Comparison of ENCODE assay signal across 9 mouse cellular contexts in the genomic region with DNA sequence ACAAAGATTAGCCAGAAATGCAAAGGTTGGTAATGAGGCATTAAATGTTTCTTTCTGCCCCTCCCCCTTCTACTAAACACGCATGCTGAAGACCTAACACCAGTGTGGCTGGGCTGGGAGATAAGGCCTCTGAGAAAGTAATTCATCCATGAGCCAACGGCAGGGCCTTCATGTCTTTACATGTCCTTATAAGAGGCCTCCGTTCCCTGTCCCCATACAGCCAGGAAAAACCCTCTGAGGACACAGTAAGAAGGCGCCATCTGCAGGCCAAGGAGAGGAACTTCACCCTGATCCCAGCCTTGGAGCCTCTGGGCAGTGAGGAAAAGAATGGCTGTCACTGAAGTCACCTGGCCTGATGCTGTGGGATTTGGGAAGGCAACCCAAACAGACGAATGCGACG. TPM values are rescaled to one million over a fixed set of nuclear protein-coding genes. Genes with fewer than 3 reads are reported as not detected.
DNase-seq lines count a peak whose midpoint lies in the region; ATAC-seq and TF ChIP-seq lines count a peak whose summit lies in the region.
"Had no signal": no experiment of that assay in that cellular context is flagged by ENCODE, and none has a peak within 500 bp of the region (broad histone marks: within the 10 kb centered on the region; RNA-seq: fewer than 3 reads in every experiment).

No protein-coding gene starts in this region.

- H3K4me2 ChIP-seq in midbrain, embryonic 11.5 days = no peak overlapping the region
- H3K4me2 ChIP-seq: limb, embryonic 12.5 days had no signal

- H3K27me3 ChIP-seq in midbrain, embryonic 11.5 days (ENCODE audit: control insufficient read depth, insufficient read depth, low read length) = no peaks in the 10 kb centered on the region
- H3K27me3 ChIP-seq: limb, embryonic 12.5 days had no signal

- H3K4me3 ChIP-seq in gastrocnemius, adult 2 months = no peak overlapping the region
- H3K4me3 ChIP-seq in midbrain, embryonic 11.5 days (ENCODE audit: low read depth, low read length) = no peak overlapping the region
- H3K4me3 ChIP-seq: limb, embryonic 12.5 days had no signal

- DNase-seq in left cerebral cortex, adult 18-20 months (ENCODE audit: low spot score in 2 of 2) = peak; percentile 61 to 78
- DNase-seq in left cerebral cortex, adult 8-10 months (ENCODE audit: low spot score in 2 of 2) = no peak
- DNase-seq in cerebellum, postnatal 10 days = peak; percentile 86 to 89
- peak; percentile 71 for DNase-seq in gastrocnemius, adult 2 months
- DNase-seq in left cerebral cortex, postnatal 4 days = peak; percentile 65
- DNase-seq in midbrain, embryonic 11.5 days (ENCODE audit: low spot score, missing footprints) = peak; percentile 92
- DNase-seq in spleen, postnatal 4 days (ENCODE audit: low spot score in 2 of 2) = peak; percentile 36 to 78

- no peak overlapping the region for H3K9ac ChIP-seq in midbrain, embryonic 11.5 days (ENCODE audit: low read length)
- H3K9ac ChIP-seq: limb, embryonic 12.5 days had no signal

- WGBS in midbrain, embryonic 11.5 days = 29% methylated on average over 7 of the region's 7 CpGs

- peak; percentile 72 for ATAC-seq in inflammation-experienced regulatory T-cells, adult 6 months
- peak; percentile 69 for ATAC-seq in midbrain, embryonic 11.5 days (ENCODE audit: low FRiP score)

- no peak overlapping the region for H3K27ac ChIP-seq in gastrocnemius, adult 2 months
- no peak overlapping the region for H3K27ac ChIP-seq in midbrain, embryonic 11.5 days (ENCODE audit: low read depth, low read length)
- H3K27ac ChIP-seq: limb, embryonic 12.5 days had no signal

- 0 out of 2 replicates have a peak, but pooled peaks cover 2% of the 10 kb centered on the region for H3K4me1 ChIP-seq in midbrain, embryonic 11.5 days (ENCODE audit: control insufficient read depth, insufficient read depth, low read length)

- peak; percentile 98 for TF ChIP-seq CTCF in gastrocnemius, adult 2 months (IDR thresholded peaks at IDR 0.05)

- intact Hi-C loops in gastrocnemius, adult 2 months (cut with DNase I) = loop anchor here (2.0 kb wide), 2 partner anchors 73 to 117 kb away; no protein-coding TSS in a partner anchor
- intact Hi-C loops in left cerebral cortex, postnatal 4 days (cut with DNase I) = loop anchor here (10.0 kb wide), 1 partner anchor 73 kb away; no protein-coding TSS in a partner anchor

- no peaks in the 10 kb centered on the region for H3K9me3 ChIP-seq in midbrain, embryonic 11.5 days (ENCODE audit: control insufficient read depth, low read length)
- H3K9me3 ChIP-seq: limb, embryonic 12.5 days had no signal

- H3K36me3 ChIP-seq in midbrain, embryonic 11.5 days (ENCODE audit: control insufficient read depth, insufficient read depth, low read length) = no peaks in the 10 kb centered on the region
- H3K36me3 ChIP-seq: limb, embryonic 12.5 days had no signal

RNA-seq across cellular contexts. Expression of a gene that starts 13.1 kb away (rescaled TPM):
- 10 to 100 TPM; 59.2 to 69.2 TPM for total RNA-seq in left cerebral cortex, adult 18-20 months (2021)
- 10 to 100 TPM; 50.9 to 58.6 (median 52.5) TPM for total RNA-seq in left cerebral cortex, adult 8-10 months (2022)
- total RNA-seq in gastrocnemius, adult 2 months (2021) = 10 to 100 TPM; 76.4 to 93.3 TPM
- polyA plus RNA-seq in inflammation-experienced regulatory T-cells, adult 6 months (2017; shearing (Covaris generic)) = 1 to 10 TPM; 1.8 to 3.3 (median 1.9) TPM
- 10 to 100 TPM; 48.3 to 50.1 TPM for total RNA-seq in left cerebral cortex, postnatal 4 days (2021)
- polyA plus RNA-seq in midbrain, embryonic 11.5 days (2014; fragmentation: Nextera tagmentation; extraction: Ambion mirVana) = 38.6 and 40.7 TPM in 2 replicates

RNA-seq across cellular contexts. Expression of a gene that starts 27.9 kb away (rescaled TPM):
- total RNA-seq in left cerebral cortex, adult 18-20 months (2021) = 1 to 10 TPM in 1 of 2 experiments, under 1 TPM in 1; 0.98 to 1.7 TPM
- total RNA-seq in left cerebral cortex, adult 8-10 months (2022) = 1 to 10 TPM; 3.7 to 8.6 (median 4.1) TPM
- total RNA-seq in gastrocnemius, adult 2 months (2021) = not detected
- polyA plus RNA-seq in inflammation-experienced regulatory T-cells, adult 6 months (2017; shearing (Covaris generic)) = not detected
- total RNA-seq in left cerebral cortex, postnatal 4 days (2021) = 1 to 10 TPM in 1 of 2 experiments, under 1 TPM in 1; 0.44 to 1.1 TPM
- polyA plus RNA-seq in midbrain, embryonic 11.5 days (2014; fragmentation: Nextera tagmentation; extraction: Ambion mirVana) = 0.47 and 0.72 TPM in 2 replicates

Comparison
In these comparisons a context has a peak if more than half of its experiments do, and no peak if none do; other contexts are left out.
1. DNase-seq: peak in left cerebral cortex, adult 18-20 months (2 of 2), cerebellum, postnatal 10 days (2 of 2), gastrocnemius, adult 2 months (single experiment), left cerebral cortex, postnatal 4 days (single experiment), midbrain, embryonic 11.5 days (single experiment) and spleen, postnatal 4 days (2 of 2); none in left cerebral cortex, adult 8-10 months (0 of 2).